Mouse (Mus musculus) kidney, adult 9 months (tissue): ENCODE results near the gene Itpk1.

ENCODE experiments used
- DNase-seq: peaks from one replicate; pipeline ENCODE4 v3.0.0; 2022

The Itpk1 gene

GRCm38 (mm10) chr12:102689773-102690563, 14.8 kb downstream of the Itpk1 start:
- no peak for DNase-seq

DNA sequence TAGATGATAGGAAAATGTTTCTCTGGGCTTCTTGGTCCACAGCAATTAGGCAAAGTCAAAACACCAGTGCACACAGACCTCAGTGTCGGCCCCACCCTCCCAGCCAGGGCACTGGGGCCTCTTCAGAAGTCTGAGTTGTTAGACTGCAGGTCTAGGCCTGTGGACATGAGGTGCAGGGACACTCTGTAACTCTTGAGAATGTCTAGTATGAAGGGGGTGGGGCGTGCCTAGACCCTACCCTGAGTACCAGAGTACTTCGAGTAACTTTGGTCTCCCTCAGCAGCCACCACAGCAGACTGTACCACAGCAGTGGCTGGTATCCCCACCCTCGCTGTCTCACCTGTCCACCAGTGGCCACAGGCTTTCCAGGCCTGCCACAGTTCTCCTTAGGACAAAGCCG, 18.4 kb downstream of the Itpk1 start:
- no peak for DNase-seq

DNA sequence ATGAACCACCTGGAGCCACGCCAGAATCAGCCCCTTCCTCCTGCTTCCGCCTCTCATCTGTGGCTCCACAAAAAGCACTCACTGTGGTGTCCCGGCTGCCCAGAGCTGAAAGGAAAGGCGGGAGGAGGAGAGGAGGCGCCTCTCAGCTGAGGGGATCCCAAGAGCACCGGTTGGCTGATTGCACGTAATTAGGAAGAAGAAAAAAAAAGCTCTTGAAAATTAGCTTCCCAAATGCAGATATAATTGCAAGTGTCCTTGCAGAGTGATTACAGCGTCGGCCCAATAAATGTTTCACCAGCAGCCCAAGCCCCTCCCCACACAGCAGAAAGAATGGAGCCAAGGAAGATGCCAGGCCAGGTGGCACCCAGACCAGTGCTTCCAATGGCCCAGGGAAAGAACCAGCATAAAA, 19.2 kb downstream of the Itpk1 start:
- DNase-seq: no peak

GRCm38 (mm10) chr12:102684720-102685386, 19.9 kb downstream of the Itpk1 start:
- DNase-seq: no peak

DNA sequence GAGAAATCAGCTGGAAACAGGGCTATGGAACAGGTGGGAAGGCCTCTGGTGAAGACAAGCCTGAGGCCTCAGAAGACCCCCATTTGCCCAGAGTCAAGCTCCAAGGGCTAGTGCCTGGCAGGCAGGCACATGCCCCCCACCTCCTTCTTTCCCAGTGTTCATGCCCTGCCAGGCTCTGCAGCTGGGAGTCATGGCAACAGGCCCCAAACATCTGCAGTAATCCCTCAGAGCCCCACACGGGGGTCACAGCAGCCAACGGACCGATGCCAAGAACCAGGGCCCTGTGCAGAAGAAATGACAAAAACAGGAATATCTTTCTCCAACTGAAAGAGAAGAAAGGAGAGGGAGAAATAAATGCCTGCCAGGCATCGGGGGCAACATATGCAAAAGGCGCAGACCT, 20.8 kb downstream of the Itpk1 start:
- DNase-seq: no peak

- peak; percentile 88 for DNase-seq
Measured at GRCm38 (mm10) chr12:102683438-102683837, 21.3 kb downstream of the Itpk1 start.

DNA sequence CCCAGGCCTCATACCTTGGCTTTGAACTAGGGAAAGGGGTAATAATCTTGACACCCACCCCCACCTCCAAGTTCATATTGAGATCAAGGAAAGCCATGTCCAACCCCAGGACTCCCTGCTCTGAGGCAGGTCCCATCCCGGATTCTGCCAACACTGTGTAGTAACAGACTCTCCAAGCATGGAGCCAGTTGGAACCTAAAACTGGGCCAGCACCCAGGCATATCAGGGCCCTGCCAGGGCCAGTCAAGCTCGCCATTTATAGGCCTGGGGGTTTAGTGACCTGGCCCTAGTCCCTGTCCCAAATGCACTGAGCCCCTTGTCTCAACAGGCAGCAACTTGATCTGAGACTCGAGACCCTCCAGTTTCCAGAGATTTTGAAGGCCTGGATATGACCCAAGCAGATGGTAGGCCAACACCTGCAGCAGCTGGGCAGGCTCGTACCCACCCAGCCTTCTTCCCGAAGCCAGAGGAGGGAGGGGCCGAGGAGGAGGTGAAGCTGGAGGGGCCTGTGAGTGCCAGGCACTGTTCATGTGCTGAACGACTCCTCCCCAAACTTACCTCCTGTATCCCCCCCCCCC, 21.9 kb downstream of the Itpk1 start:
- DNase-seq: no peak

- peak; percentile 39 for DNase-seq
Measured at GRCm38 (mm10) chr12:102682085-102682484, 22.6 kb downstream of the Itpk1 start.

GRCm38 (mm10) chr12:102681590-102681989, 23.1 kb downstream of the Itpk1 start:
- DNase-seq: peak; percentile 47

DNA sequence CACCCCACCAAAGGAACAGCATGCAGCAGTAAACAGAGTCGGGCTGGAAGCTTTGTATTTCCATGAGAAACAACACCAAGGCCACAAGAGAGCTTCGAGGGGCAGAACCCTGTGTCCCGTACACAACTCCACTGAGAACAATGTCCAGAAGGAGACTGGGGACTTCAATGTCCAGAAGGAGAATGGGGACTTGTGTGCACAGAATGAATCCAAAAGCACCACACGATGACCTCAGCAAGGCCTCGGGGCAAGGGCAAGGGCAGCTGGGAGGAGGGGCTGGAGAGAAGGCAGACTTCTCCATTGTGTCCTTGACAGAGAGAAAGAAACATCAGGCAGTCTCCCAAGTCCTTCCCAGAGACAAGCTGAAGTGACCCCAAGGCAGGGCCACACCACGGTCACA, 25.9 kb downstream of the Itpk1 start:
- DNase-seq: no peak

- no peak for DNase-seq
Measured at GRCm38 (mm10) chr12:102677089-102677488, 27.6 kb downstream of the Itpk1 start.

GRCm38 (mm10) chr12:102674556-102674955, 30.2 kb downstream of the Itpk1 start:
- DNase-seq: no peak

GRCm38 (mm10) chr12:102674123-102674522, 30.6 kb downstream of the Itpk1 start:
- DNase-seq: no peak

GRCm38 (mm10) chr12:102672857-102673839, 31.6 kb downstream of the Itpk1 start:
- DNase-seq: peak; percentile 72

DNA sequence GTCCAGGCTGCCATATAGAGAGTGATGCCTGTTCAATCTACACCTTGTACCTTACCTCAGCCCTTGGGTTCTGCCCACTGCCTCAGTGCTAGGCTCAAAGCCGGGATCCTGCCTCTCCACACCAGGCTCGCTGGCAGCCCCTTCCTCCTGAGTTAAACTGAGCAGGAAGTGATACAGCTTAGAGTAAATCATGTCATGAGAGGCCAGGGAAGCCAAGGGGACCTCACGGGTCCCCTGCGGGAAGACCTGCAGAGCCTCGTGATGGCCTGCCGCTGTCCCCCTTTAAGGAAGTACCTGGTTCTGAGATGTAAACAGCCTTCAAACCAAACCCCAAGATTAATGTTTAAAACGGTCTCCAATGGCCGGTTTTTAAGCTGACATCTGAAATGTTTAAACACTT, 32.6 kb downstream of the Itpk1 start:
- DNase-seq: no peak

DNA sequence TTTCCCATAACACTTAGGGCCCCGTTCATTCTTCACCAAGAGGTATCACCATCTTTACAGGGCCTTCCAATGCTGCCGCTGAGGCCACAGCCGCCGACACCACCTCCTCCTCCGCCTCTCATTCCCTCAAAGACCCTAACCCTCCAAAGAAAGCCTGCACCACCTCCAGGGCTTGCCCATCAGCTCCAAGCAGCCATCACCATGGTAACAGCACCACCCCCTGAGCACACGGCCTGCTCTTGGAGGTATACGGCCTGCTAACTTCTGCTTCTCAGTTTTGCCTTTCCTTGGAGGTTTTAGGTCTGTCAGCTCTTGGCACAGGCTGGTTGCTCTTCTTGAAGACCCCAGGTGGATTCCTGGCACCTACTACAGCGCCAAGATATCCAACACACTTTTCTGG, 33.9 kb downstream of the Itpk1 start:
- DNase-seq: no peak

DNA sequence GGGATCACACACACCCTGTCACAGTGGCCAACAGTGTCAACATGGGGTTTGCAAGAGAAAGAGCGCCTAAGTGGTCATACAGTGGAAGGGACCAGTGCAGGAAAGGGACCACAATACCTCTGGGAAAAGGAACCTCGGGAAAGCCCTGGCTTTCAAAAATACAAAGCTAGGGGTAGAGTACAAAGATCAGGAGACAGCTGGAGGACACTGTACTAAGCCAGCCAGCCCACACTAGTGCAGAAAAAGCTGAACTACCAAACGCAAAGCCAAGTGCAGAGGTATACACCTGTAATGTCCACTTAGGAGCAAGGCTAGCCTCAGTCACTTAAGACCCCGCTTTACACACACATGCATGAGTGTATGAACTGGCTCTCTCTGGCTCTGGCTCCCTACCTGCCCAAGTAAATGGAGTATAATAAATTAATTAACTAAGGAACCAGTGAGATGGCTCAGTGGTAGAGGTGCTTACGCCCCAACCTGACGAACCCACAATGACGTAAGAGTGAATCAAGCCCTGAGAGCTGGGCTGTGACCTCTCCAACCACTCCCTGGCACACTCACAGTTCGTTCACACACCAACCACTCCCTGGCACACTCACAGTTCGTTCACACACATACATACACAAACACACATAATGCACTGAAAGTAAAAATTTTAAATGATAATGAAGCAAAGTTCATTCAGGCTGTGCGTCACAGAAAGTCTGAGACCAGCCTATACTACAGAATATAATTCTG, 39.1 kb downstream of the Itpk1 start:
- DNase-seq: peak; percentile 55

- DNase-seq: no peak
Measured at GRCm38 (mm10) chr12:102664052-102664448, 40.7 kb downstream of the Itpk1 start.

GRCm38 (mm10) chr12:102663349-102664051, 41.2 kb downstream of the Itpk1 start:
- peak; percentile 66 for DNase-seq

- DNase-seq: no peak
Measured at GRCm38 (mm10) chr12:102661772-102662171, 43.0 kb downstream of the Itpk1 start.

- no peak for DNase-seq
Measured at GRCm38 (mm10) chr12:102660906-102661651, 43.7 kb downstream of the Itpk1 start.
